Mouse (Mus musculus): ENCODE measurements around the gene Pgf.

Gene Pgf

GRCm38 (mm10) chr12:85177740-85178239 lies at the start of gene Pgf:
Gene Pgf, minus strand, starts transcription at chr12:85177790.
- DNase-seq (ENCODE audit: low read depth), result no peak

GRCm38 (mm10) chr12:85227227-85227626 lies 49.6 kb upstream of the Pgf start:
- no peak for DNase-seq (ENCODE audit: low read depth)

GRCm38 (mm10) chr12:85219905-85220290 lies 42.3 kb upstream of the Pgf start:
- peak; percentile 75 for DNase-seq (ENCODE audit: low read depth)

- DNase-seq (ENCODE audit: low read depth), result peak; percentile 95
Observed at GRCm38 (mm10) chr12:85219236-85219904, 41.8 kb upstream of the Pgf start, which contains the start of gene Eif2b2. Gene Eif2b2, plus strand, starts transcription at chr12:85219481.

- DNase-seq (ENCODE audit: low read depth), result no peak
Observed at GRCm38 (mm10) chr12:85217733-85218310, 40.2 kb upstream of the Pgf start.

GRCm38 (mm10) chr12:85215031-85215430 lies 37.4 kb upstream of the Pgf start:
- no peak for DNase-seq (ENCODE audit: low read depth)

- DNase-seq (ENCODE audit: low read depth), result no peak
Observed at GRCm38 (mm10) chr12:85208687-85209199, 31.2 kb upstream of the Pgf start.

- DNase-seq (ENCODE audit: low read depth), result no peak
Observed at GRCm38 (mm10) chr12:85205425-85205824, 27.8 kb upstream of the Pgf start.

- DNase-seq (ENCODE audit: low read depth), result no peak
Observed at GRCm38 (mm10) chr12:85204105-85204504, 26.5 kb upstream of the Pgf start.

GRCm38 (mm10) chr12:85203699-85204098 lies 26.1 kb upstream of the Pgf start:
- DNase-seq (ENCODE audit: low read depth), result no peak

- no peak for DNase-seq (ENCODE audit: low read depth)
Observed at GRCm38 (mm10) chr12:85202191-85202590, 24.6 kb upstream of the Pgf start.

GRCm38 (mm10) chr12:85201830-85202147 lies 24.2 kb upstream of the Pgf start:
- DNase-seq (ENCODE audit: low read depth), result no peak

- no peak for DNase-seq (ENCODE audit: low read depth)
Observed at GRCm38 (mm10) chr12:85200929-85201829, 23.6 kb upstream of the Pgf start.

GRCm38 (mm10) chr12:85199954-85200353 lies 22.4 kb upstream of the Pgf start:
- no peak for DNase-seq (ENCODE audit: low read depth)

- DNase-seq (ENCODE audit: low read depth), result no peak
Observed at GRCm38 (mm10) chr12:85197936-85198335, 20.3 kb upstream of the Pgf start.

GRCm38 (mm10) chr12:85197371-85197770 lies 19.8 kb upstream of the Pgf start:
- DNase-seq (ENCODE audit: low read depth), result no peak

GRCm38 (mm10) chr12:85196191-85196590 lies 18.6 kb upstream of the Pgf start:
- DNase-seq (ENCODE audit: low read depth), result no peak

- DNase-seq (ENCODE audit: low read depth), result no peak
Observed at GRCm38 (mm10) chr12:85195086-85195485, 17.5 kb upstream of the Pgf start.

GRCm38 (mm10) chr12:85194623-85195018 lies 17.0 kb upstream of the Pgf start:
- DNase-seq (ENCODE audit: low read depth), result no peak

GRCm38 (mm10) chr12:85193923-85194622 lies 16.5 kb upstream of the Pgf start:
- DNase-seq (ENCODE audit: low read depth), result no peak

- DNase-seq (ENCODE audit: low read depth), result no peak
Observed at GRCm38 (mm10) chr12:85193146-85193545, 15.6 kb upstream of the Pgf start.
